Mouse (Mus musculus) retina, postnatal 1 day (tissue): Measurements from ENCODE around the gene Cacybp.
A peak's percentile ranks its signal among the peaks of the same experiment; 100 is the strongest.

Experiments used
- DNase-seq: peaks from one replicate; pipeline ENCODE4 v3.0.0-alpha.2; 2012

Gene Cacybp

GRCm38 (mm10) chr1:160212703-160213669 lies at the start of gene Cacybp:
Gene Cacybp (minus strand): TSS chr1:160212875.
- peak; percentile 99 for DNase-seq

GRCm38 (mm10) chr1:160262415-160262814 lies 49.7 kb upstream of the Cacybp start:
- DNase-seq: no peak

GRCm38 (mm10) chr1:160261849-160262248 lies 49.2 kb upstream of the Cacybp start:
- DNase-seq: no peak

- no peak for DNase-seq
Observed at GRCm38 (mm10) chr1:160260605-160261004, 47.9 kb upstream of the Cacybp start.

GRCm38 (mm10) chr1:160259884-160260283 lies 47.2 kb upstream of the Cacybp start:
- peak; percentile 9 for DNase-seq

GRCm38 (mm10) chr1:160253108-160253507 lies 40.4 kb upstream of the Cacybp start:
- no peak for DNase-seq

GRCm38 (mm10) chr1:160251388-160252007 lies 38.8 kb upstream of the Cacybp start:
- DNase-seq: no peak

GRCm38 (mm10) chr1:160250782-160251181 lies 38.1 kb upstream of the Cacybp start:
- DNase-seq: no peak

- no peak for DNase-seq
Observed at GRCm38 (mm10) chr1:160249786-160250185, 37.1 kb upstream of the Cacybp start.

GRCm38 (mm10) chr1:160247473-160247872 lies 34.8 kb upstream of the Cacybp start:
- no peak for DNase-seq

- DNase-seq: peak; percentile 12
Observed at GRCm38 (mm10) chr1:160246844-160247243, 34.2 kb upstream of the Cacybp start.

- DNase-seq: no peak
Observed at GRCm38 (mm10) chr1:160245954-160246353, 33.3 kb upstream of the Cacybp start.

- no peak for DNase-seq
Observed at GRCm38 (mm10) chr1:160244689-160245088, 32.0 kb upstream of the Cacybp start.

- no peak for DNase-seq
Observed at GRCm38 (mm10) chr1:160240091-160240490, 27.4 kb upstream of the Cacybp start.

GRCm38 (mm10) chr1:160238852-160239443 lies 26.3 kb upstream of the Cacybp start:
- no peak for DNase-seq

GRCm38 (mm10) chr1:160237981-160238380 lies 25.3 kb upstream of the Cacybp start:
- no peak for DNase-seq

GRCm38 (mm10) chr1:160233921-160234320 lies 21.2 kb upstream of the Cacybp start:
- DNase-seq: no peak

GRCm38 (mm10) chr1:160232113-160232512 lies 19.4 kb upstream of the Cacybp start:
- no peak for DNase-seq

- peak; percentile 53 for DNase-seq
Observed at GRCm38 (mm10) chr1:160231013-160231412, 18.3 kb upstream of the Cacybp start.

- DNase-seq: no peak
Observed at GRCm38 (mm10) chr1:160227850-160228249, 15.2 kb upstream of the Cacybp start.

- no peak for DNase-seq
Observed at GRCm38 (mm10) chr1:160227196-160227595, 14.5 kb upstream of the Cacybp start.

GRCm38 (mm10) chr1:160224093-160224492 lies 11.4 kb upstream of the Cacybp start:
- no peak for DNase-seq

- no peak for DNase-seq
Observed at GRCm38 (mm10) chr1:160217898-160218297, 5.2 kb upstream of the Cacybp start.

- peak; percentile 7 for DNase-seq
Observed at GRCm38 (mm10) chr1:160214171-160214570, 1.5 kb upstream of the Cacybp start.
